Mouse (Mus musculus): Measurements from ENCODE around the gene Axl. TPM values are rescaled to one million over a fixed set of nuclear protein-coding genes. Genes with fewer than 3 reads are reported as not detected.
A peak's percentile ranks its signal among the peaks of the same experiment; 100 is the strongest.
"Not testable (repeated sequence)": the region's sequence is repeated elsewhere in the genome, so short reads cannot be mapped to it uniquely, and the experiment has no call there.

Axl gene
- polyA plus RNA-seq, 1 experiment from 2014 or later = 27.8 TPM

GRCm38 (mm10) chr7:25736920-25737319 is 51.6 kb downstream of the Axl start:
- H3K9me3 ChIP-seq = no peaks in the 10 kb centered on the region
- no peak overlapping the region for H3K4me3 ChIP-seq
- H3K9ac ChIP-seq (replicated peaks) = no peak overlapping the region
- WGBS = 95% methylated on average over 2 of the region's 2 CpGs
- no peaks in the 10 kb centered on the region for H3K4me1 ChIP-seq
- H3K4me2 ChIP-seq (replicated peaks) = no peak overlapping the region
- no peaks in the 10 kb centered on the region for H3K27me3 ChIP-seq
- peaks cover 96% of the 10 kb centered on the region for H3K36me3 ChIP-seq
- ATAC-seq (ENCODE audit: low FRiP score, low read depth) = no peak
- no peak overlapping the region for H3K27ac ChIP-seq (replicated peaks)

GRCm38 (mm10) chr7:25734991-25735390 is 53.5 kb downstream of the Axl start:
- no peaks in the 10 kb centered on the region for H3K27me3 ChIP-seq
- H3K36me3 ChIP-seq = peaks cover 95% of the 10 kb centered on the region
- H3K4me3 ChIP-seq = no peak overlapping the region
- H3K9ac ChIP-seq (replicated peaks) = no peak overlapping the region
- ATAC-seq (ENCODE audit: low FRiP score, low read depth) = no peak
- no peaks in the 10 kb centered on the region for H3K9me3 ChIP-seq
- H3K4me2 ChIP-seq (replicated peaks) = no peak overlapping the region
- H3K27ac ChIP-seq (replicated peaks) = no peak overlapping the region
- WGBS = 78% methylated on average over 4 of the region's 4 CpGs
- H3K4me1 ChIP-seq = no peaks in the 10 kb centered on the region

- peaks cover 94% of the 10 kb centered on the region for H3K36me3 ChIP-seq
- 92% methylated on average over 8 of the region's 8 CpGs for WGBS
These were observed 57.0 kb downstream of the Axl start for GRCm38 (mm10) chr7:25731294-25732055.

GRCm38 (mm10) chr7:25729862-25730261 is 58.6 kb downstream of the Axl start:
- Histone ChIP-seq H3K27ac (replicated peaks) (no peak overlapping the region), H3K4me2 (replicated peaks) (no peak overlapping the region), H3K9me3 (no peaks in the 10 kb centered on the region), H3K4me3 (no peak overlapping the region), H3K9ac (replicated peaks) (no peak overlapping the region), H3K36me3 (peaks cover 95% of the 10 kb centered on the region), H3K4me1 (no peaks in the 10 kb centered on the region), H3K27me3 (no peaks in the 10 kb centered on the region)
- WGBS = 84% methylated on average over 2 of the region's 2 CpGs
- no peak for ATAC-seq (ENCODE audit: low FRiP score, low read depth)

More at GRCm38 (mm10) chr7:25731294-25732055, 57.0 kb downstream of the Axl start:
- H3K27me3 ChIP-seq = no peaks in the 10 kb centered on the region
- no peaks in the 10 kb centered on the region for H3K4me1 ChIP-seq
- no peak overlapping the region for H3K4me2 ChIP-seq (replicated peaks)
- no peak overlapping the region for H3K4me3 ChIP-seq
- H3K9ac ChIP-seq (replicated peaks) = no peak overlapping the region
- H3K27ac ChIP-seq (replicated peaks) = no peak overlapping the region
- ATAC-seq (ENCODE audit: low FRiP score, low read depth) = no peak
- H3K9me3 ChIP-seq = no peaks in the 10 kb centered on the region

GRCm38 (mm10) chr7:25729396-25729795 is 59.1 kb downstream of the Axl start:
- H3K27me3 ChIP-seq = no peaks in the 10 kb centered on the region
- H3K4me2 ChIP-seq (replicated peaks) = no peak overlapping the region
- H3K9ac ChIP-seq (replicated peaks) = no peak overlapping the region
- no peak overlapping the region for H3K4me3 ChIP-seq
- no peaks in the 10 kb centered on the region for H3K9me3 ChIP-seq
- H3K4me1 ChIP-seq = no peaks in the 10 kb centered on the region
- H3K27ac ChIP-seq (replicated peaks) = no peak overlapping the region
- H3K36me3 ChIP-seq = peaks cover 95% of the 10 kb centered on the region
- WGBS = 60% methylated on average over 2 of the region's 2 CpGs
- ATAC-seq (ENCODE audit: low FRiP score, low read depth) = no peak

GRCm38 (mm10) chr7:25727800-25728199 is 60.7 kb downstream of the Axl start:
- ATAC-seq (ENCODE audit: low FRiP score, low read depth) = no peak
- H3K9ac ChIP-seq (replicated peaks) = no peak overlapping the region
- H3K27ac ChIP-seq (replicated peaks) = no peak overlapping the region
- no peaks in the 10 kb centered on the region for H3K9me3 ChIP-seq
- WGBS = 94% methylated on average over 5 of the region's 5 CpGs
- H3K4me1 ChIP-seq = no peaks in the 10 kb centered on the region
- H3K4me2 ChIP-seq (replicated peaks) = no peak overlapping the region
- no peaks in the 10 kb centered on the region for H3K27me3 ChIP-seq
- H3K36me3 ChIP-seq = peaks cover 96% of the 10 kb centered on the region
- H3K4me3 ChIP-seq = no peak overlapping the region

- Histone ChIP-seq H3K4me3 (no peak overlapping the region), H3K9ac (replicated peaks) (no peak overlapping the region), H3K27ac (replicated peaks) (no peak overlapping the region), H3K36me3 (peaks cover 93% of the 10 kb centered on the region), H3K4me1 (no peaks in the 10 kb centered on the region), H3K9me3 (no peaks in the 10 kb centered on the region), H3K27me3 (no peaks in the 10 kb centered on the region), H3K4me2 (replicated peaks) (no peak overlapping the region)
- ATAC-seq (ENCODE audit: low FRiP score, low read depth) = no peak
- 88% methylated on average over 19 of the region's 19 CpGs for WGBS
These were observed 62.6 kb downstream of the Axl start for GRCm38 (mm10) chr7:25725886-25726285.

- not testable (repeated sequence) for H3K4me3 ChIP-seq; H3K4me2 ChIP-seq (replicated peaks); H3K27me3 ChIP-seq; H3K9ac ChIP-seq (replicated peaks); H3K27ac ChIP-seq (replicated peaks); ATAC-seq (ENCODE audit: low FRiP score, low read depth); H3K9me3 ChIP-seq
- H3K36me3 ChIP-seq = peaks cover 63% of the 10 kb centered on the region
- peaks cover 15% of the 10 kb centered on the region for H3K4me1 ChIP-seq
These were observed 66.7 kb downstream of the Axl start for GRCm38 (mm10) chr7:25721776-25722175.

- Histone ChIP-seq H3K36me3 (peaks cover 57% of the 10 kb centered on the region), H3K9ac (replicated peaks) (no peak overlapping the region), H3K4me1 (peaks cover 15% of the 10 kb centered on the region), H3K27ac (replicated peaks) (no peak overlapping the region), H3K4me2 (replicated peaks) (no peak overlapping the region), H3K9me3 (no peaks in the 10 kb centered on the region), H3K27me3 (no peaks in the 10 kb centered on the region), H3K4me3 (no peak overlapping the region)
- no peak for ATAC-seq (ENCODE audit: low FRiP score, low read depth)
- WGBS = 98% methylated on average over 5 of the region's 5 CpGs
These were observed 67.7 kb downstream of the Axl start for GRCm38 (mm10) chr7:25720760-25721159.

- WGBS = 59% methylated on average over 10 of the region's 10 CpGs
- peaks cover 57% of the 10 kb centered on the region for H3K36me3 ChIP-seq
- peaks cover 15% of the 10 kb centered on the region for H3K4me1 ChIP-seq
- no peak overlapping the region for H3K4me3 ChIP-seq
- H3K9me3 ChIP-seq = no peaks in the 10 kb centered on the region
- no peak overlapping the region for H3K9ac ChIP-seq (replicated peaks)
- peak overlapping the region; percentile 88; the same call in 1 of the 2 replicates for H3K4me2 ChIP-seq (replicated peaks)
- no peaks in the 10 kb centered on the region for H3K27me3 ChIP-seq
- peak; percentile 63 for ATAC-seq (ENCODE audit: low FRiP score, low read depth)
- H3K27ac ChIP-seq (replicated peaks) = no peak overlapping the region
These were observed 68.5 kb downstream of the Axl start for GRCm38 (mm10) chr7:25719761-25720610.

- peak within 1 kb of the TSS; percentile 71 for H3K27ac ChIP-seq (replicated peaks)
These were observed 69.6 kb downstream of the Axl start, which contains the start of gene Ccdc97 for GRCm38 (mm10) chr7:25718788-25719417. Gene Ccdc97, minus strand, starts transcription at chr7:25719088.

GRCm38 (mm10) chr7:25717478-25717877 is 71.0 kb downstream of the Axl start:
- H3K9ac ChIP-seq (replicated peaks) = no peak overlapping the region
- H3K27me3 ChIP-seq = no peaks in the 10 kb centered on the region
- no peaks in the 10 kb centered on the region for H3K9me3 ChIP-seq
- no peak for ATAC-seq (ENCODE audit: low FRiP score, low read depth)
- H3K4me1 ChIP-seq = peaks cover 15% of the 10 kb centered on the region
- peak overlapping the region; percentile 80; the same call in 1 of the 2 replicates for H3K4me3 ChIP-seq
- H3K27ac ChIP-seq (replicated peaks) = no peak overlapping the region
- H3K4me2 ChIP-seq (replicated peaks) = peak overlapping the region; percentile 88; the same call in 1 of the 2 replicates
- peaks cover 57% of the 10 kb centered on the region for H3K36me3 ChIP-seq
- 87% methylated on average over 3 of the region's 3 CpGs for WGBS

More at GRCm38 (mm10) chr7:25718788-25719417, 69.6 kb downstream of the Axl start, which contains the start of gene Ccdc97:
- H3K9ac ChIP-seq (replicated peaks) = peak within 1 kb of the TSS; percentile 54
- H3K4me1 ChIP-seq = peaks cover 15% of the 10 kb centered on the region
- H3K4me2 ChIP-seq (replicated peaks) = peak within 1 kb of the TSS; percentile 88
- no peaks in the 10 kb centered on the region for H3K27me3 ChIP-seq
- ATAC-seq (ENCODE audit: low FRiP score, low read depth) = peak; percentile 82
- H3K4me3 ChIP-seq = peak within 1 kb of the TSS; percentile 80
- no peaks in the 10 kb centered on the region for H3K9me3 ChIP-seq
- peaks cover 57% of the 10 kb centered on the region for H3K36me3 ChIP-seq
- WGBS = 5% methylated on average over 32 of the region's 32 CpGs
